Mouse (Mus musculus) kidney, embryonic 14.5 days (tissue): Measurements from ENCODE around the gene Hcn3. TPM values are rescaled to one million over a fixed set of nuclear protein-coding genes. Genes with fewer than 3 reads are reported as not detected.

Experiments
- ATAC-seq: fragments of 200-750 bp; cut with Nextera tagmentation; 2 replicates; pipeline ENCODE4 v1.8.0; 2017; ENCODE audit warnings: moderate number of reproducible peaks, mild to moderate bottlenecking, moderate TSS enrichment, moderate library complexity; ENCODE audit not compliant: low FRiP score, low TSS enrichment
- H3K27ac ChIP-seq: fragments of 300-500 bp; sonication (generic); 2 replicates; pipeline ENCODE4 v1.5.1; 2014; ENCODE audit warnings: low read depth, mild to moderate bottlenecking, low read length, moderate library complexity, mixed read lengths
- H3K27me3 ChIP-seq: fragments of 300-500 bp; sonication (generic); 2 replicates; pipeline ENCODE4 v1.6.1; 2014; ENCODE audit warnings: mild to moderate bottlenecking, low read length; ENCODE audit not compliant: control insufficient read depth, insufficient read depth
- H3K36me3 ChIP-seq: fragments of 300-500 bp; sonication (generic); 2 replicates; pipeline ENCODE4 v1.6.1; 2014; ENCODE audit warnings: low read length, mixed read lengths; ENCODE audit not compliant: control insufficient read depth, insufficient read depth
- H3K4me1 ChIP-seq: fragments of 300-500 bp; sonication (generic); 2 replicates; pipeline ENCODE4 v1.6.1; 2014; ENCODE audit warnings: low read length, mixed read lengths; ENCODE audit not compliant: control insufficient read depth, insufficient read depth
- H3K4me2 ChIP-seq: fragments of 300-500 bp; sonication (generic); replicated peaks from 2 replicates; pipeline ENCODE4 v1.6.1; 2014; ENCODE audit warnings: low read depth, mild to moderate bottlenecking, low read length
- H3K4me3 ChIP-seq: fragments of 300-500 bp; sonication (generic); 2 replicates; pipeline ENCODE4 v1.5.1; 2014; ENCODE audit warnings: mild to moderate bottlenecking, low read length
- H3K9ac ChIP-seq: fragments of 300-500 bp; sonication (generic); 2 replicates; pipeline ENCODE4 v1.6.1; 2014; ENCODE audit warnings: low read depth, mild to moderate bottlenecking, low read length, moderate library complexity
- H3K9me3 ChIP-seq: fragments of 300-500 bp; sonication (generic); 2 replicates; pipeline ENCODE4 v1.6.1; 2016; ENCODE audit warnings: low read length; ENCODE audit not compliant: control insufficient read depth
- WGBS: fragments of 180-500 bp; shearing (Covaris S2); extraction: QIAGEN DNeasy Blood & Tissue Kit; methylation state at CpG from one replicate; pipeline ENCODE4 v1.1.7; 2014; 5-methylcytosine and 5-hydroxymethylcytosine counted together
- polyA plus RNA-seq: library from polyadenylated mRNA; unstranded; fragments of >200 nt; fragmentation: Nextera tagmentation; extraction: Ambion mirVana; gene quantifications from 2 replicates; pipeline ENCODE4 v1.2.1, GENCODE M21; 2014

The Hcn3 gene
- polyA plus RNA-seq, 1 experiment from 2014 or later, result 0.49 TPM

- H3K4me1 ChIP-seq, result peaks cover 49% of the 10 kb centered on the region
- peak within 1 kb of the TSS; percentile 67 for H3K4me3 ChIP-seq
- ATAC-seq, result peak; percentile 89
- 5% methylated on average over 39 of the region's 39 CpGs for WGBS
- peak within 1 kb of the TSS; percentile 88 for H3K9ac ChIP-seq
- peaks cover 43% of the 10 kb centered on the region for H3K36me3 ChIP-seq
- no peaks in the 10 kb centered on the region for H3K27me3 ChIP-seq
- H3K9me3 ChIP-seq, result no peaks in the 10 kb centered on the region
- H3K4me2 ChIP-seq, result peak within 1 kb of the TSS; percentile 95
- H3K27ac ChIP-seq, result peak within 1 kb of the TSS; percentile 93
Measured at GRCm38 (mm10) chr3:89183058-89183958, 23.3 kb upstream of the Hcn3 start, which contains the start of gene Fam189b. Gene Fam189b (plus strand): TSS chr3:89183143.

- H3K9ac ChIP-seq, result no peak overlapping the region
- peak overlapping the region; percentile 95 for H3K4me2 ChIP-seq
- no peaks in the 10 kb centered on the region for H3K27me3 ChIP-seq
- 43% methylated on average over 7 of the region's 7 CpGs for WGBS
- peaks cover 39% of the 10 kb centered on the region for H3K36me3 ChIP-seq
- H3K9me3 ChIP-seq, result no peaks in the 10 kb centered on the region
- peaks cover 42% of the 10 kb centered on the region for H3K4me1 ChIP-seq
- H3K4me3 ChIP-seq, result peak overlapping the region; percentile 67
- no peak; the same call in 1 of the 2 replicates for ATAC-seq
- H3K27ac ChIP-seq, result peak overlapping the region; percentile 47; the same call in 1 of the 2 replicates
Measured at GRCm38 (mm10) chr3:89182531-89183057, 22.6 kb upstream of the Hcn3 start.

GRCm38 (mm10) chr3:89181749-89182500, 21.9 kb upstream of the Hcn3 start:
- no peak overlapping the region for H3K4me2 ChIP-seq
- no peak for ATAC-seq
- peaks cover 39% of the 10 kb centered on the region for H3K36me3 ChIP-seq
- H3K9ac ChIP-seq, result no peak overlapping the region
- no peaks in the 10 kb centered on the region for H3K27me3 ChIP-seq
- no peak overlapping the region for H3K4me3 ChIP-seq
- WGBS, result 91% methylated on average over 27 of the region's 27 CpGs
- no peaks in the 10 kb centered on the region for H3K9me3 ChIP-seq
- peaks cover 37% of the 10 kb centered on the region for H3K4me1 ChIP-seq
- H3K27ac ChIP-seq, result no peak overlapping the region; the same call in 1 of the 2 replicates

- Histone ChIP-seq H3K9me3 (no peaks in the 10 kb centered on the region), H3K27me3 (no peaks in the 10 kb centered on the region), H3K4me3 (no peak overlapping the region), H3K9ac (peak overlapping the region; percentile 18; the same call in 1 of the 2 replicates), H3K4me2 (no peak overlapping the region), H3K4me1 (peaks cover 18% of the 10 kb centered on the region), H3K36me3 (peaks cover 65% of the 10 kb centered on the region), H3K27ac (no peak overlapping the region)
- ATAC-seq, result no peak
- 89% methylated on average over 11 of the region's 11 CpGs for WGBS
Measured at GRCm38 (mm10) chr3:89179056-89179455, 19.1 kb upstream of the Hcn3 start.

- Histone ChIP-seq H3K4me3 (peak overlapping the region; percentile 77), H3K9ac (peak overlapping the region; percentile 84), H3K4me1 (peaks cover 12% of the 10 kb centered on the region), H3K36me3 (peaks cover 75% of the 10 kb centered on the region), H3K9me3 (no peaks in the 10 kb centered on the region), H3K4me2 (peak overlapping the region; percentile 68), H3K27me3 (no peaks in the 10 kb centered on the region), H3K27ac (peak overlapping the region; percentile 75; the same call in 1 of the 2 replicates)
- no peak for ATAC-seq
- 6% methylated on average over 6 of the region's 6 CpGs for WGBS
Measured at GRCm38 (mm10) chr3:89178107-89178385, 18.1 kb upstream of the Hcn3 start.

GRCm38 (mm10) chr3:89177242-89178106, 17.5 kb upstream of the Hcn3 start, which contains the start of gene Scamp3:
Gene Scamp3 (plus strand): TSS chr3:89177473.
- peak within 1 kb of the TSS; percentile 77 for H3K4me3 ChIP-seq
- H3K9me3 ChIP-seq, result no peaks in the 10 kb centered on the region
- H3K4me2 ChIP-seq, result peak within 1 kb of the TSS; percentile 68
- H3K27ac ChIP-seq, result peak within 1 kb of the TSS; percentile 75
- H3K36me3 ChIP-seq, result peaks cover 79% of the 10 kb centered on the region
- peak within 1 kb of the TSS; percentile 84 for H3K9ac ChIP-seq
- ATAC-seq, result peak; percentile 93
- peaks cover 8% of the 10 kb centered on the region; the same call in 1 of the 2 replicates for H3K4me1 ChIP-seq
- under 1% methylated on average over 43 of the region's 43 CpGs for WGBS
- no peaks in the 10 kb centered on the region for H3K27me3 ChIP-seq

GRCm38 (mm10) chr3:89176421-89176820, 16.4 kb upstream of the Hcn3 start:
- Histone ChIP-seq H3K27me3 (no peaks in the 10 kb centered on the region), H3K4me1 (peaks cover 8% of the 10 kb centered on the region; the same call in 1 of the 2 replicates), H3K9ac (no peak overlapping the region), H3K4me2 (no peak overlapping the region), H3K27ac (no peak overlapping the region), H3K9me3 (no peaks in the 10 kb centered on the region), H3K36me3 (peaks cover 78% of the 10 kb centered on the region), H3K4me3 (no peak overlapping the region)
- no peak for ATAC-seq
- WGBS, result 80% methylated on average over 7 of the region's 7 CpGs

- H3K27ac ChIP-seq, result no peak overlapping the region
- peaks cover 8% of the 10 kb centered on the region; the same call in 1 of the 2 replicates for H3K4me1 ChIP-seq
- no peak overlapping the region for H3K9ac ChIP-seq
- 92% methylated on average over 10 of the region's 10 CpGs for WGBS
- no peak for ATAC-seq
- peaks cover 77% of the 10 kb centered on the region for H3K36me3 ChIP-seq
- H3K27me3 ChIP-seq, result no peaks in the 10 kb centered on the region
- no peaks in the 10 kb centered on the region for H3K9me3 ChIP-seq
- H3K4me2 ChIP-seq, result no peak overlapping the region
- H3K4me3 ChIP-seq, result no peak overlapping the region
Measured at GRCm38 (mm10) chr3:89175544-89175943, 15.5 kb upstream of the Hcn3 start.
